Mouse (Mus musculus): ENCODE measurements around the gene Vnn3. TPM values are rescaled to one million over a fixed set of nuclear protein-coding genes. Genes with fewer than 3 reads are reported as not detected.

The Vnn3 gene
- total RNA-seq (2021) (10 to 100 TPM in 1 of 2 experiments, 1 to 10 TPM in 1; 6.1 to 57.5 TPM), polyA plus RNA-seq (2012; rRNA removed) (20.1 and 46.8 TPM in 2 replicates)
- long read RNA-seq, partial matches to known transcripts = 0 of 2 reads
- long read RNA-seq, other reads (novel, unspliced or antisense) = 0 of 2 reads

- peak; percentile 58 for DNase-seq
Observed at GRCm38 (mm10) chr10:23851228-23851912, at the start of gene Vnn3. Gene Vnn3 (plus strand): TSS chr10:23851462.

GRCm38 (mm10) chr10:23802911-23803310 lies 48.4 kb upstream of the Vnn3 start:
- DNase-seq = no peak

- no peak for DNase-seq
Observed at GRCm38 (mm10) chr10:23804665-23805064, 46.6 kb upstream of the Vnn3 start.

GRCm38 (mm10) chr10:23806201-23806600 lies 45.1 kb upstream of the Vnn3 start:
- DNase-seq = no peak

GRCm38 (mm10) chr10:23811635-23812437 lies 39.4 kb upstream of the Vnn3 start:
- DNase-seq = peak; percentile 74

- no peak for DNase-seq
Observed at GRCm38 (mm10) chr10:23812438-23812759, 38.9 kb upstream of the Vnn3 start.

- DNase-seq = no peak
Observed at GRCm38 (mm10) chr10:23812852-23813766, 38.2 kb upstream of the Vnn3 start.

- peak; percentile 57 for DNase-seq
Observed at GRCm38 (mm10) chr10:23815168-23815567, 36.1 kb upstream of the Vnn3 start.

GRCm38 (mm10) chr10:23816241-23816640 lies 35.0 kb upstream of the Vnn3 start:
- DNase-seq = no peak

- peak; percentile 53 for DNase-seq
Observed at GRCm38 (mm10) chr10:23826516-23826915, 24.7 kb upstream of the Vnn3 start.

- no peak for DNase-seq
Observed at GRCm38 (mm10) chr10:23836003-23836964, 15.0 kb upstream of the Vnn3 start.

GRCm38 (mm10) chr10:23837115-23837514 lies 14.1 kb upstream of the Vnn3 start:
- no peak for DNase-seq

- DNase-seq = no peak
Observed at GRCm38 (mm10) chr10:23838910-23839309, 12.4 kb upstream of the Vnn3 start.

GRCm38 (mm10) chr10:23839368-23839767 lies 11.9 kb upstream of the Vnn3 start:
- no peak for DNase-seq

GRCm38 (mm10) chr10:23840496-23840895 lies 10.8 kb upstream of the Vnn3 start:
- no peak for DNase-seq

- no peak for DNase-seq
Observed at GRCm38 (mm10) chr10:23852096-23852495, 834 bp downstream of the Vnn3 start.

- peak; percentile 45 for DNase-seq
Observed at GRCm38 (mm10) chr10:23864362-23865312, 13.4 kb downstream of the Vnn3 start.

GRCm38 (mm10) chr10:23880695-23881094 lies 29.4 kb downstream of the Vnn3 start:
- peak; percentile 15 for DNase-seq

GRCm38 (mm10) chr10:23884910-23885309 lies 33.6 kb downstream of the Vnn3 start:
- DNase-seq = no peak

GRCm38 (mm10) chr10:23886060-23886459 lies 34.8 kb downstream of the Vnn3 start:
- no peak for DNase-seq
